Mouse (Mus musculus) neural tube, embryonic 14.5 days (tissue): ENCODE measurements around the gene Wdr34. TPM values are rescaled to one million over a fixed set of nuclear protein-coding genes. Genes with fewer than 3 reads are reported as not detected.
"Not testable (repeated sequence)": the region's sequence is repeated elsewhere in the genome, so short reads cannot be mapped to it uniquely, and the experiment has no call there.

Source experiments
- ATAC-seq: fragments of 200-750 bp; cut with Nextera tagmentation; 2 replicates; pipeline ENCODE4 v1.8.0; 2017; ENCODE audit warnings: low read depth, mild to moderate bottlenecking, moderate TSS enrichment, moderate library complexity
- H3K27ac ChIP-seq: fragments of 300-500 bp; sonication (generic); 2 replicates; pipeline ENCODE4 v1.5.1; 2014; ENCODE audit warnings: low read depth, mild to moderate bottlenecking, control low read depth, low read length, moderate library complexity, mixed read lengths
- H3K27me3 ChIP-seq: fragments of 300-500 bp; sonication (generic); 2 replicates; pipeline ENCODE4 v1.6.1; 2014; ENCODE audit warnings: low read length; ENCODE audit not compliant: control insufficient read depth, insufficient read depth
- H3K36me3 ChIP-seq: fragments of 300-500 bp; sonication (generic); 2 replicates; pipeline ENCODE4 v1.6.1; 2014; ENCODE audit warnings: low read length, mixed read lengths; ENCODE audit not compliant: control insufficient read depth, insufficient read depth
- H3K4me1 ChIP-seq: fragments of 300-500 bp; sonication (generic); 2 replicates; pipeline ENCODE4 v1.6.1; 2014; ENCODE audit warnings: low read length; ENCODE audit not compliant: control insufficient read depth, insufficient read depth
- H3K4me2 ChIP-seq: fragments of 300-500 bp; sonication (generic); 2 replicates; pipeline ENCODE4 v1.6.1; 2014; ENCODE audit warnings: mild to moderate bottlenecking, low read depth, low read length, control low read depth
- H3K4me3 ChIP-seq: fragments of 300-500 bp; sonication (generic); 2 replicates; pipeline ENCODE4 v1.5.1; 2014; ENCODE audit warnings: low read depth, low read length, control low read depth, mixed read lengths
- H3K9ac ChIP-seq: fragments of 300-500 bp; sonication (generic); replicated peaks from 2 replicates; pipeline ENCODE4 v1.6.1; 2014; ENCODE audit warnings: low read depth, mild to moderate bottlenecking, control low read depth, low read length, mixed read lengths
- H3K9me3 ChIP-seq: fragments of 300-500 bp; sonication (generic); 2 replicates; pipeline ENCODE4 v1.6.1; 2016; ENCODE audit warnings: low read length; ENCODE audit not compliant: control insufficient read depth
- WGBS: fragments of 180-500 bp; shearing (Covaris S2); extraction: QIAGEN DNeasy Blood & Tissue Kit; methylation state at CpG from one replicate; pipeline ENCODE4 v1.1.7; 2014; 5-methylcytosine and 5-hydroxymethylcytosine counted together
- polyA plus RNA-seq: library from polyadenylated mRNA; unstranded; fragments of >200 nt; fragmentation: Nextera tagmentation; extraction: Ambion mirVana; gene quantifications from 2 replicates; pipeline ENCODE4 v1.2.1, GENCODE M21; 2014

The Wdr34 gene
- polyA plus RNA-seq, 1 experiment from 2014 or later = 74.1 TPM

GRCm38 (mm10) chr2:30061215-30062166, 12.8 kb upstream of the Wdr34 start:
- 9% methylated on average over 37 of the region's 37 CpGs for WGBS
- Histone ChIP-seq H3K27me3 (no peaks in the 10 kb centered on the region), H3K9ac (peak overlapping the region; percentile 50), H3K4me3 (peak overlapping the region; percentile 44), H3K27ac (peak overlapping the region; percentile 34; the same call in 1 of the 2 replicates), H3K36me3 (no peaks in the 10 kb centered on the region), H3K9me3 (no peaks in the 10 kb centered on the region), H3K4me2 (peak overlapping the region; percentile 91), H3K4me1 (peaks cover 11% of the 10 kb centered on the region; the same call in 1 of the 2 replicates)
- ATAC-seq = no peak

GRCm38 (mm10) chr2:30058418-30058817, 9.7 kb upstream of the Wdr34 start:
- H3K9me3 ChIP-seq = no peaks in the 10 kb centered on the region
- ATAC-seq = no peak
- 31% methylated on average over 5 of the region's 5 CpGs for WGBS
- no peaks in the 10 kb centered on the region for H3K27me3 ChIP-seq
- no peak overlapping the region for H3K4me3 ChIP-seq
- peaks cover 7% of the 10 kb centered on the region; the same call in 1 of the 2 replicates for H3K4me1 ChIP-seq
- no peak overlapping the region for H3K9ac ChIP-seq
- H3K27ac ChIP-seq = no peak overlapping the region
- no peak overlapping the region for H3K4me2 ChIP-seq
- H3K36me3 ChIP-seq = no peaks in the 10 kb centered on the region

- 52% methylated on average over 12 of the region's 12 CpGs for WGBS
- Histone ChIP-seq H3K4me1 (peaks cover 4% of the 10 kb centered on the region; the same call in 1 of the 2 replicates), H3K9ac (no peak within 1 kb of the TSS), H3K4me3 (no peak within 1 kb of the TSS), H3K4me2 (no peak within 1 kb of the TSS), H3K27me3 (no peaks in the 10 kb centered on the region), H3K9me3 (no peaks in the 10 kb centered on the region), H3K36me3 (no peaks in the 10 kb centered on the region), H3K27ac (no peak within 1 kb of the TSS)
- no peak for ATAC-seq
These were observed 8.7 kb upstream of the Wdr34 start, which contains the start of gene Set for GRCm38 (mm10) chr2:30057223-30057904. Set (plus strand) TSS chr2:30057378.

- H3K27me3 ChIP-seq = no peaks in the 10 kb centered on the region
- no peak overlapping the region for H3K9ac ChIP-seq
- ATAC-seq = no peak
- no peak overlapping the region for H3K4me2 ChIP-seq
- 88% methylated on average over 3 of the region's 3 CpGs for WGBS
- H3K4me3 ChIP-seq = no peak overlapping the region
- peaks cover 3% of the 10 kb centered on the region; the same call in 1 of the 2 replicates for H3K4me1 ChIP-seq
- no peak overlapping the region for H3K27ac ChIP-seq
- H3K9me3 ChIP-seq = no peaks in the 10 kb centered on the region
- no peaks in the 10 kb centered on the region for H3K36me3 ChIP-seq
These were observed 8.1 kb upstream of the Wdr34 start for GRCm38 (mm10) chr2:30056736-30057135.

- H3K9ac ChIP-seq, H3K4me1 ChIP-seq, H3K27me3 ChIP-seq, H3K27ac ChIP-seq, H3K4me3 ChIP-seq, H3K36me3 ChIP-seq, H3K9me3 ChIP-seq, ATAC-seq, H3K4me2 ChIP-seq: not testable (repeated sequence)
- WGBS = 91% methylated on average over 3 of the region's 3 CpGs
These were observed 6.6 kb upstream of the Wdr34 start for GRCm38 (mm10) chr2:30055310-30055709.

- H3K27ac ChIP-seq = no peak overlapping the region
- 49% methylated on average over 6 of the region's 6 CpGs for WGBS
- no peak for ATAC-seq
- H3K27me3 ChIP-seq = no peaks in the 10 kb centered on the region
- H3K36me3 ChIP-seq = no peaks in the 10 kb centered on the region
- no peak overlapping the region for H3K4me3 ChIP-seq
- H3K4me2 ChIP-seq = no peak overlapping the region
- H3K9me3 ChIP-seq = no peaks in the 10 kb centered on the region
- no peak overlapping the region for H3K9ac ChIP-seq
- no peaks in the 10 kb centered on the region for H3K4me1 ChIP-seq
These were observed 3.5 kb upstream of the Wdr34 start for GRCm38 (mm10) chr2:30051992-30052761.

GRCm38 (mm10) chr2:30049831-30050230, 1.1 kb upstream of the Wdr34 start:
- 96% methylated on average over 3 of the region's 3 CpGs for WGBS
- no peak for ATAC-seq

GRCm38 (mm10) chr2:30048101-30048501, 580 bp downstream of the Wdr34 start:
- Histone ChIP-seq H3K9ac (peak overlapping the region; percentile 57), H3K4me3 (peak overlapping the region; percentile 60), H3K4me2 (peak overlapping the region; percentile 55), H3K9me3 (no peaks in the 10 kb centered on the region), H3K27me3 (no peaks in the 10 kb centered on the region), H3K27ac (no peak overlapping the region; the same call in 1 of the 2 replicates), H3K4me1 (no peaks in the 10 kb centered on the region), H3K36me3 (no peaks in the 10 kb centered on the region)
- no peak for ATAC-seq
- 54% methylated on average over 11 of the region's 11 CpGs for WGBS

More at GRCm38 (mm10) chr2:30049831-30050230, 1.1 kb upstream of the Wdr34 start:
- H3K4me2 ChIP-seq = no peak overlapping the region
- no peak overlapping the region for H3K9ac ChIP-seq
- H3K36me3 ChIP-seq = no peaks in the 10 kb centered on the region
- H3K27me3 ChIP-seq = no peaks in the 10 kb centered on the region
- H3K4me3 ChIP-seq = no peak overlapping the region; the same call in 1 of the 2 replicates
- no peaks in the 10 kb centered on the region for H3K4me1 ChIP-seq
- no peak overlapping the region for H3K27ac ChIP-seq
- no peaks in the 10 kb centered on the region for H3K9me3 ChIP-seq
